Mouse (Mus musculus): Measurements from ENCODE around the gene Gpr137.
"Not testable (repeated sequence)": the region's sequence is repeated elsewhere in the genome, so short reads cannot be mapped to it uniquely, and the experiment has no call there.

Gpr137 gene

DNA sequence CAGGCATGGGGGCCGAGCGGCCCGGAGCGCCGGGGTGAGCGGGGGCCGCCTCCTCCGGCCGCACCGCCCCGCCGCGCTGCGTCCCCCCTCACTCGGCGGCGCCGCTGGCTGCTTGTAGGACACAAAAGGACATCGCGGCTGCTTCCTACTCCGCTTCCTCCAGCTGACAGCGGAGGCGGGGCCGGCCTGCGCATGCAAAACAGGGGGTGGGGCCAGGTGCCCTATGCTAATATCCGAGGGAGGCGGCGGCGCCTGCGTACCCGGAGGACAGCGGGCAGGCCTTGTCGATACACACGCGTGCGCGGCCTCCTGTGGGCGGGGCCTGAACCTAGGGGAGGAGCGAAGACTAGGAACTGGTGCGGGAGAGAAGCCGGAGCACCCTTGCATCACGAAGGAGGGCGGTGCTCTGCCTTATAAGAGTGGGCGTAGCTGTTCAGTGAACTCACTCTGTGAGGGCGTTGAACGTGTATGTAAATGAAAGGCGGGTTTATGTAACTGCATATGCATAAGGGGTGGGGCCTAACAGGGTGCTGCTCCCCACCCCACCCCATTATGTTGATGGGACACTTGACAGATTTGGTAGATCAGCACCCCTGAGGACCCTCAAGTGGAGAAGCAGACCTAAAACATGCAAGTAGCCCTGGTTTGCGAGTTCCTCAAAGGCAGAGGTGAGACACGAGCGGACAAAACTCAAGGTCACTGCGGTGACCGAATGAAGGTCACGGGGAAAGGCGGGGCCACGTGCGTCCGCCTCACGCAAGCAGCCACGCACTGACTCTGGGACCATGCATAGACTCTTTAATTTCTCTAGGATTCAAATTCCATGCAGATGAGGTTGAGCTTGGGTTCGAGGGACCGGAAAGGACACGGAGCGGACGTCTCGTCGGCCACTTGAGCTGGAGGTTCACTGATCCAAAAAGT is 20.4 kb downstream of the Gpr137 start, which contains the start of gene Esrra:
TSS of gene Esrra (minus strand) at position 167 of the 921 bp plus-strand sequence.
- peak; percentile 100 for DNase-seq (ENCODE audit: low read depth, low spot score)

- peak; percentile 70 for DNase-seq (ENCODE audit: low read depth, low spot score)
These were observed 21.3 kb downstream of the Gpr137 start for GRCm38 (mm10) chr19:6920741-6921636.

GRCm38 (mm10) chr19:6919876-6920740 is 22.2 kb downstream of the Gpr137 start:
- DNase-seq (ENCODE audit: low read depth, low spot score), result no peak

- no peak for DNase-seq (ENCODE audit: low read depth, low spot score)
These were observed 22.8 kb downstream of the Gpr137 start for GRCm38 (mm10) chr19:6919431-6919830.

- no peak for DNase-seq (ENCODE audit: low read depth, low spot score)
These were observed 24.0 kb downstream of the Gpr137 start for GRCm38 (mm10) chr19:6918321-6918720.

GRCm38 (mm10) chr19:6916496-6916895 is 25.8 kb downstream of the Gpr137 start:
- DNase-seq (ENCODE audit: low read depth, low spot score), result no peak

DNA sequence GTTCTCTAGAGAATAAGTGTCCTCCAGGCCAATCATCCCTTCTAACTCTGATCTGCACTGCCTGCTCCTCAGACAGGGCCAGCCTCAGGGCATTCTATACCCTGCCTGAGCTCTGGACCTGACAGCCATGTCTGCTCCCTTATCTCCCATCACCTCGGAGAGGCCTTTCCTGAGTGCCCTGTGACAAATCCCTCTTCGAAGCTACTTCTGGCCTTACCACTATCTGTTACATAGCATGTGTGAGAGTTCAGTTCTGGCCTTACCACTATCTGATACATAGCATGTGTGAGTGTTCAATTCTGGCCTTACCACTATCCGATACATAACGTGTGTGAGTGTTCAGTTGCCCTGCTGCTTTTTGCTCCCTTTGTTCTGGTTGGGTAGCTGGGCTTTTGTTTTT is 27.0 kb downstream of the Gpr137 start:
- DNase-seq (ENCODE audit: low read depth, low spot score), result no peak

- no peak for DNase-seq (ENCODE audit: low read depth, low spot score)
These were observed 27.7 kb downstream of the Gpr137 start for GRCm38 (mm10) chr19:6914540-6914939.

GRCm38 (mm10) chr19:6913991-6914390 is 28.3 kb downstream of the Gpr137 start:
- DNase-seq (ENCODE audit: low read depth, low spot score), result no peak

- DNase-seq (ENCODE audit: low read depth, low spot score), result no peak
These were observed 29.2 kb downstream of the Gpr137 start for GRCm38 (mm10) chr19:6913036-6913435.

GRCm38 (mm10) chr19:6912205-6912970 is 29.9 kb downstream of the Gpr137 start:
- DNase-seq (ENCODE audit: low read depth, low spot score), result no peak

DNA sequence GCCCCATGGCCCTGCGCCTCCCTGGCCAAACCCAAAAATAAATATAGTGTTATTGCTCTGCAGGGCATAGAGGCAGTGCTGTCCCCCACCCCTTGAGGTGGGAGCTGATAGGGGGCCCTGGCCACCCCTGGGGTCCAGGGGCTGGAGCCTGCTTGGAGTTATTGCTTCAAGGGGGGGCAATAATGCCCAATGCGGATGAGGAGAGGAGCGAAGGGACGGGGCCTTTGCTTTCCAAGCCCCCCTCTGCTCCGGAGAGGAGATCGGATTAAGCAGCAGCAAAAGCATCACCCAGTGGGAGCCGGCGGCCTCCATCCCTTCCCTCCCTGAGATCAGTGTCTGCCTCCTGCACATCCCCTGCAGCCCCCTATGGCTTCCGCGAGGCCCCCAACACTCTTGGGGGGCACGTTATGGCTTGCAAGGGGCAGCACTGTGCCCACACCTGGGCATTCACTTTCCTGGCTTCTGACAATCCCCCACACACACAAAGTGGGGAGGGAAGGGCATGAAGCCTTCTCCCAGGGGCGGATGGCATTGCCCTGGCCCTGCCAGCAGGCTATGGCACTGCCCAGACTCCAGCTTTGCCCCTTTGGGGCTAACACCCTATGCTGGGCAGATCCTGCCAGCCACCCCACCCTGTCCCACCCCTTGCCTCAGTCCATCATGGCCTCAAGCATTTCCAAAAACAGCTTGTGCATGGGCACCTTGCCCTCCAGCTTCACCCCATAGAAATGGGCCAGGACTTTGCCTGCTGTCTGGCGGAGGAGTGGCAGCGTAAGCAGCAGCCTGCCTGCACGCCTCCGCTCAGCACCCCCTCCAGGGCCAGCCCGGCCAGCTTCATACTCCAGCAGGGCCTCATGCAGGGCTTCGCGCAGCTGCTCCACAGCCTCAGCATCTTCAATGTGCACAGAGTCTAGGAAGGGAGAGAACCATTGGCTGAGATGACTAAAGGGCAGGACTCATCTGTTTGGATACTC is 30.9 kb downstream of the Gpr137 start:
- DNase-seq (ENCODE audit: low read depth, low spot score), result no peak

DNA sequence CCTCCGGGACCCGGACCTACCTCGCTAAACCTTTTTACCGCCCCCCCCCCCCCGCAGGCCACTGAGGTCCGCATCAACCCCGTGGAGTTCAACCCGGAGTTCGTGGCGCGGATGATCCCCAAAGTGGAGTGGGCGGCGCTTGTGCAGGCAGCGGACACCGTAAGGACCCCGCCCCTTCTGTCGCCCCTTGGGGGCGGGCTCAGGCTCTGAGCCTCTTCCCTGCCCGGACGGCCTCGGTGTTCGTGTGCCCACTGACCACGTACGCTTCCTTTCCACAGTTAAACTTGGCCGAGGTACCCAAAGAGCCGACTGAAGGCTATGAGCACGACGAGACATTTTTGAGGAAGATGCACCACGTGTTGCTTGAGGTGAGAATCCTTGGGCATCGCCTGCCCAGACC is 32.0 kb downstream of the Gpr137 start:
- not testable (repeated sequence) for DNase-seq (ENCODE audit: low read depth, low spot score)

- peak; percentile 95 for DNase-seq (ENCODE audit: low read depth, low spot score)
These were observed 32.6 kb downstream of the Gpr137 start, which contains the start of the genes Trmt112 and Prdx5 for GRCm38 (mm10) chr19:6909507-6910289. Gene Trmt112, plus strand, starts transcription at chr19:6909698. Gene Prdx5, minus strand, starts transcription at chr19:6910106.

DNA sequence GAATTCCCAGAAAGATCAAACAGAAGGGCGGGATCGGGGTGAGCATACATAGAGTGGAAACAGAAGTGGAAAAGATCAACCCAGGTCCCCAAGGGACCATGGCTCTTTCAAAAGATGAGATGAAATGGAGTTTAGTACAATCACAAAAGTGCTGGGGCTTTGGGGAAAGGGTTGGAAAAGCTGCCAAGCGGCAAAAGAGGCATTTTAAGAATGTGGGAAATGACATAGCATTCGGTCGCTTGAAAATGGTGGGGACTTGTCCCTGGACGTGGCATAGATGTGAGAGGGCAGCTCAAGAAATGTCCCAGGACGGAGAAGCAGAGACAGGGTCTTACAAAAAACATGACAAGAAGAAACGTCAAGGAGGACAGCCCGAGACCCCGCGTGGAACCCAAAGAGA is 33.3 kb downstream of the Gpr137 start:
- no peak for DNase-seq (ENCODE audit: low read depth, low spot score)

DNA sequence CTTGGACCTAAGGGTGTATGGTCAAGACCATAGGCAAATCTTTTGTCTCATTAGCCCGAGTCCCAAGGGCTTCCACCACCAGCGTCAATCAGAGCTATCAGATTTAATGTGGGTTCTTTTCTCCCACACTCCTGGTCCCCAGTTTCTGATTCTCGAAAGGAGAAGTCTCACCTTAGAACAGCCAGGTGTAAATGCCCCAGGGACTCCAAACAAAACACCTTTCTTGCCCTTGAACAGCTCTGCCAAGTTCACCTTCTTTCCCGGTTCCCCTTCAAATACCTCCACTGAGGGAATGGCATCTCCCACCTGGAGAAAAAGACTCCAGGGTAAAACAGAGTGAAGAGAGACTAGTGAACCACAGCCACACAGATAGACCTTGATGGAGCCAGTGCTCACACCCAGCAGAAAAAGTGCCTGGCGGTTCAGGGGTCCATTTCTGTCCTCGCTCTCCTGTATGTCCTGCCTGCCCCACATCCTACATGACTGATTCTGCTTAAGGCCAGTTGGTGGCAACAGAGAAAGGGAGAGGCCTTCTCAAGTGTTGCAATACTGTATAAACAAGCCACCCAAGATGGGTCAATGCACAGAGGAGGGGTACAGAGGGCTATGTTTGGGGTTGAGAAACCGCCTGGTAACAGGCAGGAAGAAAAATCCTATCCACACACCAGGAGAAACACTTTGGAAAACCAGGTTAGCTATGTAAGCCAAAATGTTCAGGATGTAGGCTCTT is 34.3 kb downstream of the Gpr137 start:
- no peak for DNase-seq (ENCODE audit: low read depth, low spot score)

DNA sequence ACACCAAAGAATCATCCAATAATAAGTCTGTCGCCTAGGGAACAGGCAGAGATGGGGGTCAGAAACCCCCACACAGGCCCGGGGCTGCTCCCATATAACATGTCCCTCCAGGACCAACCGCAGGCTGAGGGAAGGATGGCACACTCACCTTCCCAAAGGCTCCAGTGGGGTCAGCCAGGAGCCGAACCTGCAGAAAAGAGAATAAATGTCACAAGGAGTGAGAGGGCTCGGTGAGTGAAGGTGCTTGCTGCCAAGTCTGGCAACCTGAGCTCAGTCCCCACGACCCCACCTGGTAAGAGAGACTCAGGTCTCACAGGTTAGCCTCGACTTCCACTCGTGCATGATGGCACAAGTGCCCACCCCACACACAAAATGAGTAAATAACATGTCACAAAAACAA is 35.2 kb downstream of the Gpr137 start:
- DNase-seq (ENCODE audit: low read depth, low spot score), result no peak

GRCm38 (mm10) chr19:6906199-6906598 is 36.1 kb downstream of the Gpr137 start:
- DNase-seq (ENCODE audit: low read depth, low spot score), result no peak

Data from CD4-positive helper T cell, adult 2 months (primary cell).